Comparison of ENCODE assay signal across 8 mouse cellular contexts in the genomic region with DNA sequence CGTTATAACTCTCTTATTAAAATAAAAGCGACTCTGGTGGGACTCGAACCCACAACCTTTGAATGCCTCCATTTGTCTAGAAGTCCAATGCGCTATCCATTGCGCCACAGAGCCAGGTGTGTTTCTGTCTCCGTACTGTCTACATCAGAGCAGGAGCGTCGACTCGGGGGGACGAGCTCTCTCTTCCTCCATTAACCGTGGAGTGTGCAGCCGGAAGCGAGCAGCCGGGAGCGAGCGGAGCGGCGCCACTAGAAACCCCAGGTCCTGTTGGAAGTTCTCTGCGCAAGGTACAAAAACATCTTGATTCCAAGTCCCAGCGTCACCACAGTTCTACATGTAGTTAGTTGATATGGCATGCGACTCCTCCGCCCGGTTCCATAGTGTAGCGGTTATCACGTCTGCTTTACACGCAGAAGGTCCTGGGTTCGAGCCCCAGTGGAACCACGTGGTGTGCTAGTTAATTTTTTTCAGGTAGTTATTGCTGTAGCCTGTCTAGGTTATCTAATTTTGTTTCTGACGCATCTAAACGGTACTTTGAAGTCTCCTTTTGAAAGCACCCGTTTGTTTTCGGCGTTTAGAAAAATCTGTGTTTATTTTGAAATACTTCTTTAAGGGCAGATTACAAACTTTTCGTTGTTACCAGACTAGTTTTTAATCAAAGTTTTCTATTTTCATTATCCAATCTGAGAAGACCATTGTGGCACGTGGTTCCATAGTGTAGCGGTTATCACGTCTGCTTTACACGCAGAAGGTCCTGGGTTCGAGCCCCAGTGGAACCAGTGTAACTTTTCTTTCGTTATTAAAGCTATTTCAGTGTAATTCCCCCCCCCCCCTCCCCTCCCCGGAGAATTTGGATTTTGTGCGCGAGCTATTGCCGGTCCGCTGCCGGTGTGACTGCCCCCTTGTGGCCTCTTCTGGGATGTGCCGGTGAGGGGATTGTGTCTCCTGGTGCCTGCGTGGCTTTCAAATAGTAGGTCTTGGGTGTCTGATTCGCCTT. TPM values are rescaled to one million over a fixed set of nuclear protein-coding genes. Genes with fewer than 3 reads are reported as not detected.
DNase-seq lines count a peak whose midpoint lies in the region; ATAC-seq lines count a peak whose summit lies in the region.

No protein-coding gene starts in this region.

- H3K27me3 ChIP-seq in erythroblast, embryonic 14.5 days (ENCODE audit: control insufficient read depth), result no peaks in the 10 kb centered on the region
- no peaks in the 10 kb centered on the region for H3K27me3 ChIP-seq in heart, embryonic 12.5 days (replicated peaks)
- no peaks in the 10 kb centered on the region for H3K27me3 ChIP-seq in kidney, embryonic 16.5 days (ENCODE audit: insufficient read depth, low read length)

- H3K9ac ChIP-seq in heart, embryonic 12.5 days, result peak overlapping the region; percentile 24
- H3K9ac ChIP-seq in kidney, embryonic 16.5 days (replicated peaks; ENCODE audit: low read length), result peak overlapping the region; percentile 68

- H3K9me3 ChIP-seq in erythroblast, embryonic 14.5 days (ENCODE audit: control insufficient read depth, low read length), result no peaks in the 10 kb centered on the region
- no peaks in the 10 kb centered on the region for H3K9me3 ChIP-seq in heart, embryonic 12.5 days (replicated peaks)
- no peaks in the 10 kb centered on the region for H3K9me3 ChIP-seq in kidney, embryonic 16.5 days (ENCODE audit: low read length)

- peak overlapping the region; percentile 76 for H3K27ac ChIP-seq in heart, embryonic 12.5 days (ENCODE audit: poor library complexity, severe bottlenecking)
- H3K27ac ChIP-seq in kidney, embryonic 16.5 days (ENCODE audit: low read length), result peak overlapping the region; percentile 87

- peak; percentile 93 for DNase-seq in CD4-positive helper T cell, adult 2 months (ENCODE audit: low read depth, low spot score)
- peak; percentile 78 for DNase-seq in brain, embryonic 18.5 days (ENCODE audit: low read depth, low spot score)
- peak; percentile 93 for DNase-seq in liver
- peak; percentile 68 to 83 for DNase-seq in monocyte, adult 2 months (ENCODE audit: low read depth in 1 of 2, low spot score in 2 of 2)
- DNase-seq in spleen, postnatal 14 days (ENCODE audit: low spot score in 2 of 2), result peak; percentile 72 to 78

- ATAC-seq in heart, embryonic 12.5 days (ENCODE audit: insufficient number of reproducible peaks, low FRiP score), result peak; percentile 87
- ATAC-seq in kidney, embryonic 16.5 days (ENCODE audit: low FRiP score, low TSS enrichment), result peak; percentile 85

- under 1% methylated on average over 49 of the region's 49 CpGs for WGBS in heart, embryonic 12.5 days
- WGBS in kidney, embryonic 16.5 days, result under 1% methylated on average over 49 of the region's 49 CpGs

- peaks cover 56% of the 10 kb centered on the region for H3K4me1 ChIP-seq in erythroblast, embryonic 14.5 days (ENCODE audit: control insufficient read depth)
- H3K4me1 ChIP-seq in heart, embryonic 12.5 days (replicated peaks), result peaks cover 7% of the 10 kb centered on the region
- peaks cover 5% of the 10 kb centered on the region for H3K4me1 ChIP-seq in kidney, embryonic 16.5 days (ENCODE audit: insufficient read depth, low read length)

- peak overlapping the region; percentile 81 for H3K4me3 ChIP-seq in erythroblast, embryonic 14.5 days (replicated peaks)
- H3K4me3 ChIP-seq in heart, embryonic 12.5 days, result peak overlapping the region; percentile 64
- peak overlapping the region; percentile 64 for H3K4me3 ChIP-seq in kidney, embryonic 16.5 days (ENCODE audit: low read length)

- no peaks in the 10 kb centered on the region for H3K36me3 ChIP-seq in erythroblast, embryonic 14.5 days (ENCODE audit: control insufficient read depth)
- H3K36me3 ChIP-seq in heart, embryonic 12.5 days, result no peaks in the 10 kb centered on the region
- H3K36me3 ChIP-seq in kidney, embryonic 16.5 days (ENCODE audit: insufficient read depth, low read length), result no peaks in the 10 kb centered on the region

- H3K4me2 ChIP-seq in heart, embryonic 12.5 days, result peak overlapping the region; percentile 70
- H3K4me2 ChIP-seq in kidney, embryonic 16.5 days (replicated peaks; ENCODE audit: low read depth, low read length), result peak overlapping the region; percentile 77

RNA-seq across cellular contexts. Expression of a gene that starts 29.3 kb away (rescaled TPM):
- not detected in 2 replicates for polyA plus RNA-seq in erythroblast, embryonic 14.5 days (2012)
- not detected in 2 replicates for polyA plus RNA-seq in heart, embryonic 12.5 days (2016; fragmentation: Nextera tagmentation; extraction: Ambion mirVana)
- polyA plus RNA-seq in kidney, embryonic 16.5 days (2015; fragmentation: Nextera tagmentation; extraction: Ambion mirVana), result not detected in 2 replicates

RNA-seq across cellular contexts. Expression of a gene that starts 46.1 kb away (rescaled TPM):
- polyA plus RNA-seq in erythroblast, embryonic 14.5 days (2012), result 0.53 and 0.59 TPM in 2 replicates
- polyA plus RNA-seq in heart, embryonic 12.5 days (2016; fragmentation: Nextera tagmentation; extraction: Ambion mirVana), result 6.3 and 7.6 TPM in 2 replicates
- 4.1 and 4.2 TPM in 2 replicates for polyA plus RNA-seq in kidney, embryonic 16.5 days (2015; fragmentation: Nextera tagmentation; extraction: Ambion mirVana)

RNA-seq across cellular contexts. Expression of a gene that starts 50.6 kb away (rescaled TPM):
- not detected in 2 replicates for polyA plus RNA-seq in erythroblast, embryonic 14.5 days (2012)
- polyA plus RNA-seq in heart, embryonic 12.5 days (2016; fragmentation: Nextera tagmentation; extraction: Ambion mirVana), result not detected in 2 replicates
- polyA plus RNA-seq in kidney, embryonic 16.5 days (2015; fragmentation: Nextera tagmentation; extraction: Ambion mirVana), result not detected in 2 replicates

Comparison
In these comparisons a context has a peak if more than half of its experiments do, and no peak if none do; other contexts are left out.
1. Peak in every context shown above with its lines: DNase-seq, ATAC-seq, H3K4me3 ChIP-seq and H3K27ac ChIP-seq.